8 mouse cellular contexts compared by ENCODE assay signal in genomic region chr3:90076921-90077716, GRCm38 (mm10). TPM values are rescaled to one million over a fixed set of nuclear protein-coding genes. Genes with fewer than 3 reads are reported as not detected.
DNase-seq lines count a peak whose midpoint lies in the region; ATAC-seq and TF ChIP-seq lines count a peak whose summit lies in the region.

No protein-coding gene starts in this region.

- H3K4me3 ChIP-seq in embryonic facial prominence, embryonic 11.5 days (ENCODE audit: low read depth, low read length), result no peak overlapping the region
- H3K4me3 ChIP-seq in heart, embryonic 14.5 days (ENCODE audit: control insufficient read depth in 1 of 2, insufficient read depth in 1 of 2, low read depth in 1 of 2, low read length in 2 of 2), result no peak overlapping the region; a peak in 1 of 4 replicates
- H3K4me3 ChIP-seq in lung, adult 2 months (replicated peaks; ENCODE audit: extremely low read depth, low read depth, low read length), result no peak overlapping the region

- ATAC-seq in embryonic facial prominence, embryonic 11.5 days (replicated peaks; ENCODE audit: insufficient number of reproducible peaks, low FRiP score, low TSS enrichment, low read depth), result no peak
- ATAC-seq in heart, embryonic 14.5 days (ENCODE audit: insufficient number of reproducible peaks, insufficient read depth, low FRiP score, low read depth), result no peak

- no peak overlapping the region for H3K4me2 ChIP-seq in embryonic facial prominence, embryonic 11.5 days (ENCODE audit: low read depth, low read length)
- peak overlapping the region; percentile 51 for H3K4me2 ChIP-seq in heart, embryonic 14.5 days (ENCODE audit: low read length)

- no peaks in the 10 kb centered on the region for H3K36me3 ChIP-seq in embryonic facial prominence, embryonic 11.5 days (replicated peaks; ENCODE audit: control insufficient read depth, insufficient read depth, low read depth, low read length)
- no peaks in the 10 kb centered on the region for H3K36me3 ChIP-seq in heart, embryonic 14.5 days (ENCODE audit: control insufficient read depth, insufficient read depth, low read length)

- H3K9me3 ChIP-seq in embryonic facial prominence, embryonic 11.5 days (replicated peaks; ENCODE audit: control insufficient read depth, low read length), result no peaks in the 10 kb centered on the region
- H3K9me3 ChIP-seq in heart, embryonic 14.5 days (ENCODE audit: control insufficient read depth, low read length), result no peaks in the 10 kb centered on the region

- DNase-seq in CD8-positive naive resting alpha-beta T cell, adult 2 months (ENCODE audit: low read depth in 2 of 2, low spot score in 2 of 2), result peak; percentile 80 to 85
- peak; percentile 84 for DNase-seq in adrenal gland, adult 2 months
- peak; percentile 91 for DNase-seq in embryonic facial prominence, embryonic 11.5 days (ENCODE audit: low spot score)
- DNase-seq in kidney, postnatal 25 days, result peak; percentile 80 to 91
- DNase-seq in lung, adult 2 months, result peak; percentile 83
- DNase-seq in right cerebral cortex, adult 18-20 months, result peak; percentile 73
- DNase-seq in urinary bladder, postnatal 14 days (ENCODE audit: low spot score), result peak; percentile 85

- no peaks in the 10 kb centered on the region for H3K27me3 ChIP-seq in embryonic facial prominence, embryonic 11.5 days (ENCODE audit: control insufficient read depth, insufficient read depth, low read length)
- no peaks in the 10 kb centered on the region for H3K27me3 ChIP-seq in heart, embryonic 14.5 days (ENCODE audit: control insufficient read depth, insufficient read depth, low read length)

- TF ChIP-seq POLR2A in lung, adult 2 months (IDR thresholded peaks at IDR 0.05; ENCODE audit: borderline replicate concordance, extremely low read depth, low read depth, low read length), result no peak

- 13% methylated on average over 5 of the region's 5 CpGs for WGBS in embryonic facial prominence, embryonic 11.5 days
- WGBS in heart, embryonic 14.5 days, result 15% methylated on average over 5 of the region's 5 CpGs
- WGBS in lung, adult 2 months, result 17% methylated on average over 5 of the region's 5 CpGs

- peak; percentile 48; the same call in 1 of the 2 replicates for TF ChIP-seq CTCF in lung, adult 2 months (IDR thresholded peaks at IDR 0.05; ENCODE audit: insufficient read depth, low read length)

- H3K9ac ChIP-seq in embryonic facial prominence, embryonic 11.5 days (replicated peaks; ENCODE audit: low read length), result no peak overlapping the region
- no peak overlapping the region for H3K9ac ChIP-seq in heart, embryonic 14.5 days (ENCODE audit: low read length)

- H3K27ac ChIP-seq in embryonic facial prominence, embryonic 11.5 days (replicated peaks; ENCODE audit: low read depth, low read length), result no peak overlapping the region
- no peak overlapping the region for H3K27ac ChIP-seq in heart, embryonic 14.5 days (replicated peaks in 1 of 2; ENCODE audit: control insufficient read depth in 1 of 2, insufficient read depth in 1 of 2, low read depth in 2 of 2, low read length in 2 of 2)

- no peaks in the 10 kb centered on the region; the same call in 1 of the 2 replicates for H3K4me1 ChIP-seq in embryonic facial prominence, embryonic 11.5 days (ENCODE audit: control insufficient read depth, insufficient read depth, low read length)
- peaks cover 10 to 33% of the 10 kb centered on the region in 2 experiments for H3K4me1 ChIP-seq in heart, embryonic 14.5 days (ENCODE audit: control insufficient read depth in 2 of 2, insufficient read depth in 2 of 2, low read length in 2 of 2)
- peaks cover 13% of the 10 kb centered on the region for H3K4me1 ChIP-seq in lung, adult 2 months (ENCODE audit: control insufficient read depth, insufficient read depth, low read length)

RNA-seq across cellular contexts. Expression of gene Tpm3, which starts 4.7 kb away (rescaled TPM):
- 100 to 1,000 TPM; 198 to 209 TPM for total RNA-seq in adrenal gland, adult 2 months (2021)
- 44.8 and 86.7 TPM in 2 replicates for polyA plus RNA-seq in adrenal gland, adult 2 months (2012; rRNA removed)
- 551 and 574 TPM in 2 replicates for polyA plus RNA-seq in embryonic facial prominence, embryonic 11.5 days (2014; fragmentation: Nextera tagmentation; extraction: Ambion mirVana)
- 236 and 242 TPM in 2 replicates for polyA plus RNA-seq in heart, embryonic 14.5 days (2014; fragmentation: Nextera tagmentation; extraction: Ambion mirVana)
- 133 and 219 TPM in 2 replicates for polyA plus RNA-seq in lung, adult 2 months (2012; rRNA removed)

RNA-seq across cellular contexts. Expression of gene Ubap2l, which starts 24.7 kb away (rescaled TPM):
- total RNA-seq in adrenal gland, adult 2 months (2021), result 100 to 1,000 TPM; 148 to 181 TPM
- polyA plus RNA-seq in adrenal gland, adult 2 months (2012; rRNA removed), result 96.4 and 103 TPM in 2 replicates
- 221 and 227 TPM in 2 replicates for polyA plus RNA-seq in embryonic facial prominence, embryonic 11.5 days (2014; fragmentation: Nextera tagmentation; extraction: Ambion mirVana)
- 154 and 173 TPM in 2 replicates for polyA plus RNA-seq in heart, embryonic 14.5 days (2014; fragmentation: Nextera tagmentation; extraction: Ambion mirVana)
- 91.9 and 95.2 TPM in 2 replicates for polyA plus RNA-seq in lung, adult 2 months (2012; rRNA removed)

RNA-seq across cellular contexts. Expression of gene 4933434E20Rik, which starts 25.7 kb away (rescaled TPM):
- total RNA-seq in adrenal gland, adult 2 months (2021), result 100 to 1,000 TPM in 1 of 2 experiments, 10 to 100 TPM in 1; 80.8 to 100 TPM
- polyA plus RNA-seq in adrenal gland, adult 2 months (2012; rRNA removed), result 13.8 and 14.8 TPM in 2 replicates
- 171 and 176 TPM in 2 replicates for polyA plus RNA-seq in embryonic facial prominence, embryonic 11.5 days (2014; fragmentation: Nextera tagmentation; extraction: Ambion mirVana)
- polyA plus RNA-seq in heart, embryonic 14.5 days (2014; fragmentation: Nextera tagmentation; extraction: Ambion mirVana), result 146 and 162 TPM in 2 replicates
- 34.7 and 47.4 TPM in 2 replicates for polyA plus RNA-seq in lung, adult 2 months (2012; rRNA removed)

RNA-seq across cellular contexts. Expression of gene Nup210l, which starts 26.8 kb away (rescaled TPM):
- under 1 TPM; 0.63 to 0.66 TPM for total RNA-seq in adrenal gland, adult 2 months (2021)
- 0.26 TPM in 2 replicates for polyA plus RNA-seq in adrenal gland, adult 2 months (2012; rRNA removed)
- polyA plus RNA-seq in embryonic facial prominence, embryonic 11.5 days (2014; fragmentation: Nextera tagmentation; extraction: Ambion mirVana), result 0.42 and 0.45 TPM in 2 replicates
- 0.24 and 0.43 TPM in 2 replicates for polyA plus RNA-seq in heart, embryonic 14.5 days (2014; fragmentation: Nextera tagmentation; extraction: Ambion mirVana)
- 0.40 and 0.58 TPM in 2 replicates for polyA plus RNA-seq in lung, adult 2 months (2012; rRNA removed)
